Mouse (Mus musculus): Measurements from ENCODE around the gene Gng2. TPM values are rescaled to one million over a fixed set of nuclear protein-coding genes. Genes with fewer than 3 reads are reported as not detected.

Gene Gng2
- polyA plus RNA-seq, 1 experiment from 2014 or later: 77.6 TPM

- 0 out of 2 replicates have a peak, but pooled peaks cover 5% of the 10 kb centered on the region for H3K9me3 ChIP-seq
- no peak for ATAC-seq (ENCODE audit: insufficient number of reproducible peaks, insufficient read depth, low FRiP score, low TSS enrichment)
- 71% methylated on average over 6 of the region's 6 CpGs for WGBS
- H3K9ac ChIP-seq: no peak overlapping the region
- no peaks in the 10 kb centered on the region for H3K27me3 ChIP-seq
- H3K4me1 ChIP-seq: peaks cover 11% of the 10 kb centered on the region
- no peak overlapping the region for H3K27ac ChIP-seq
- no peaks in the 10 kb centered on the region for H3K36me3 ChIP-seq
- H3K4me2 ChIP-seq (replicated peaks): no peak overlapping the region
- H3K4me3 ChIP-seq: no peak overlapping the region
Observed at GRCm38 (mm10) chr14:19925157-19925556, 52.3 kb downstream of the Gng2 start.

GRCm38 (mm10) chr14:19924086-19924485, 53.3 kb downstream of the Gng2 start:
- Histone ChIP-seq H3K27ac (no peak overlapping the region), H3K27me3 (no peaks in the 10 kb centered on the region), H3K9me3 (0 out of 2 replicates have a peak, but pooled peaks cover 5% of the 10 kb centered on the region), H3K4me2 (replicated peaks) (no peak overlapping the region), H3K4me3 (no peak overlapping the region), H3K4me1 (peaks cover 17% of the 10 kb centered on the region), H3K9ac (no peak overlapping the region), H3K36me3 (no peaks in the 10 kb centered on the region)
- 92% methylated on average over 2 of the region's 2 CpGs for WGBS
- ATAC-seq (ENCODE audit: insufficient number of reproducible peaks, insufficient read depth, low FRiP score, low TSS enrichment): no peak

- Histone ChIP-seq H3K27me3 (no peaks in the 10 kb centered on the region), H3K4me1 (peaks cover 18% of the 10 kb centered on the region), H3K4me3 (no peak overlapping the region), H3K27ac (peak overlapping the region; percentile 81), H3K36me3 (no peaks in the 10 kb centered on the region), H3K9ac (no peak overlapping the region), H3K4me2 (replicated peaks) (no peak overlapping the region), H3K9me3 (0 out of 2 replicates have a peak, but pooled peaks cover 5% of the 10 kb centered on the region)
- ATAC-seq (ENCODE audit: insufficient number of reproducible peaks, insufficient read depth, low FRiP score, low TSS enrichment): peak; percentile 82; the same call in 1 of the 2 replicates
- 21% methylated on average over 13 of the region's 13 CpGs for WGBS
Observed at GRCm38 (mm10) chr14:19920254-19920691, 57.2 kb downstream of the Gng2 start.

- no peak overlapping the region for H3K9ac ChIP-seq
Observed at GRCm38 (mm10) chr14:19919789-19920188, 57.6 kb downstream of the Gng2 start.

GRCm38 (mm10) chr14:19917534-19917933, 59.9 kb downstream of the Gng2 start:
- Histone ChIP-seq H3K9me3 (no peaks in the 10 kb centered on the region), H3K4me1 (peaks cover 16% of the 10 kb centered on the region), H3K27me3 (no peaks in the 10 kb centered on the region), H3K9ac (no peak overlapping the region), H3K27ac (no peak overlapping the region), H3K4me2 (replicated peaks) (no peak overlapping the region), H3K36me3 (0 out of 2 replicates have a peak, but pooled peaks cover 5% of the 10 kb centered on the region), H3K4me3 (no peak overlapping the region)
- 87% methylated on average over 7 of the region's 7 CpGs for WGBS
- ATAC-seq (ENCODE audit: insufficient number of reproducible peaks, insufficient read depth, low FRiP score, low TSS enrichment): no peak

More at GRCm38 (mm10) chr14:19919789-19920188, 57.6 kb downstream of the Gng2 start:
- Histone ChIP-seq H3K4me3 (no peak overlapping the region), H3K36me3 (0 out of 2 replicates have a peak, but pooled peaks cover 4% of the 10 kb centered on the region), H3K27me3 (no peaks in the 10 kb centered on the region), H3K4me1 (peaks cover 16% of the 10 kb centered on the region), H3K9me3 (0 out of 2 replicates have a peak, but pooled peaks cover 5% of the 10 kb centered on the region), H3K27ac (peak overlapping the region; percentile 81), H3K4me2 (replicated peaks) (no peak overlapping the region)
- ATAC-seq (ENCODE audit: insufficient number of reproducible peaks, insufficient read depth, low FRiP score, low TSS enrichment): no peak
- 38% methylated on average over 7 of the region's 7 CpGs for WGBS

GRCm38 (mm10) chr14:19916315-19916714, 61.1 kb downstream of the Gng2 start:
- H3K4me3 ChIP-seq: no peak overlapping the region
- no peaks in the 10 kb centered on the region for H3K9me3 ChIP-seq
- no peak for ATAC-seq (ENCODE audit: insufficient number of reproducible peaks, insufficient read depth, low FRiP score, low TSS enrichment)
- H3K36me3 ChIP-seq: 0 out of 2 replicates have a peak, but pooled peaks cover 5% of the 10 kb centered on the region
- H3K4me2 ChIP-seq (replicated peaks): no peak overlapping the region
- no peak overlapping the region for H3K27ac ChIP-seq
- H3K4me1 ChIP-seq: peaks cover 16% of the 10 kb centered on the region
- H3K9ac ChIP-seq: no peak overlapping the region
- 80% methylated on average over 2 of the region's 2 CpGs for WGBS
- H3K27me3 ChIP-seq: no peaks in the 10 kb centered on the region

- 83% methylated on average over 3 of the region's 3 CpGs for WGBS
- H3K4me3 ChIP-seq: no peak overlapping the region
- no peak for ATAC-seq (ENCODE audit: insufficient number of reproducible peaks, insufficient read depth, low FRiP score, low TSS enrichment)
Observed at GRCm38 (mm10) chr14:19912891-19913290, 64.5 kb downstream of the Gng2 start.

GRCm38 (mm10) chr14:19905615-19906014, 71.8 kb downstream of the Gng2 start:
- Histone ChIP-seq H3K9ac (no peak overlapping the region), H3K36me3 (no peaks in the 10 kb centered on the region), H3K27me3 (no peaks in the 10 kb centered on the region), H3K4me1 (peaks cover 12% of the 10 kb centered on the region; the same call in 1 of the 2 replicates), H3K4me2 (replicated peaks) (no peak overlapping the region), H3K4me3 (no peak overlapping the region), H3K27ac (no peak overlapping the region), H3K9me3 (no peaks in the 10 kb centered on the region)
- WGBS: 75% methylated on average over 5 of the region's 5 CpGs
- no peak for ATAC-seq (ENCODE audit: insufficient number of reproducible peaks, insufficient read depth, low FRiP score, low TSS enrichment)

More at GRCm38 (mm10) chr14:19912891-19913290, 64.5 kb downstream of the Gng2 start:
- Histone ChIP-seq H3K4me2 (replicated peaks) (no peak overlapping the region), H3K27ac (no peak overlapping the region), H3K4me1 (0 out of 2 replicates have a peak, but pooled peaks cover 3% of the 10 kb centered on the region), H3K27me3 (no peaks in the 10 kb centered on the region), H3K9me3 (no peaks in the 10 kb centered on the region), H3K9ac (no peak overlapping the region), H3K36me3 (0 out of 2 replicates have a peak, but pooled peaks cover 5% of the 10 kb centered on the region)

GRCm38 (mm10) chr14:19904821-19905220, 72.6 kb downstream of the Gng2 start:
- Histone ChIP-seq H3K4me3 (no peak overlapping the region), H3K9ac (no peak overlapping the region), H3K36me3 (no peaks in the 10 kb centered on the region), H3K27me3 (no peaks in the 10 kb centered on the region), H3K4me2 (replicated peaks) (no peak overlapping the region), H3K27ac (0 out of 2 replicates have a peak overlapping the region, but pooled peaks have one; percentile 23), H3K4me1 (peaks cover 11% of the 10 kb centered on the region; the same call in 1 of the 2 replicates), H3K9me3 (no peaks in the 10 kb centered on the region)
- no peak for ATAC-seq (ENCODE audit: insufficient number of reproducible peaks, insufficient read depth, low FRiP score, low TSS enrichment)
- 61% methylated on average over 3 of the region's 3 CpGs for WGBS

GRCm38 (mm10) chr14:19904031-19904430, 73.4 kb downstream of the Gng2 start:
- Histone ChIP-seq H3K27ac (peak overlapping the region; percentile 65; the same call in 1 of the 2 replicates), H3K4me2 (replicated peaks) (no peak overlapping the region), H3K9me3 (no peaks in the 10 kb centered on the region), H3K36me3 (no peaks in the 10 kb centered on the region), H3K4me1 (peaks cover 11% of the 10 kb centered on the region; the same call in 1 of the 2 replicates), H3K27me3 (no peaks in the 10 kb centered on the region), H3K9ac (no peak overlapping the region), H3K4me3 (no peak overlapping the region)
- no peak for ATAC-seq (ENCODE audit: insufficient number of reproducible peaks, insufficient read depth, low FRiP score, low TSS enrichment)
- WGBS: 44% methylated on average over 5 of the region's 5 CpGs

- Histone ChIP-seq H3K9ac (no peak overlapping the region), H3K4me2 (replicated peaks) (no peak overlapping the region), H3K9me3 (no peaks in the 10 kb centered on the region), H3K27ac (no peak overlapping the region), H3K36me3 (no peaks in the 10 kb centered on the region), H3K4me1 (peaks cover 11% of the 10 kb centered on the region; the same call in 1 of the 2 replicates), H3K27me3 (no peaks in the 10 kb centered on the region), H3K4me3 (no peak overlapping the region)
- no peak for ATAC-seq (ENCODE audit: insufficient number of reproducible peaks, insufficient read depth, low FRiP score, low TSS enrichment)
- 73% methylated on average over 4 of the region's 4 CpGs for WGBS
Observed at GRCm38 (mm10) chr14:19900492-19900891, 76.9 kb downstream of the Gng2 start.

- Histone ChIP-seq H3K27me3 (no peaks in the 10 kb centered on the region), H3K27ac (no peak overlapping the region), H3K9me3 (no peaks in the 10 kb centered on the region), H3K9ac (no peak overlapping the region), H3K4me2 (replicated peaks) (no peak overlapping the region), H3K36me3 (peaks cover 24% of the 10 kb centered on the region), H3K4me3 (no peak overlapping the region), H3K4me1 (no peaks in the 10 kb centered on the region)
- no peak for ATAC-seq (ENCODE audit: insufficient number of reproducible peaks, insufficient read depth, low FRiP score, low TSS enrichment)
- 97% methylated on average over 5 of the region's 5 CpGs for WGBS
Observed at GRCm38 (mm10) chr14:19887569-19887968, 89.9 kb downstream of the Gng2 start.
